Comparison of ENCODE assay signal across 17 mouse cellular contexts in the genomic region with DNA sequence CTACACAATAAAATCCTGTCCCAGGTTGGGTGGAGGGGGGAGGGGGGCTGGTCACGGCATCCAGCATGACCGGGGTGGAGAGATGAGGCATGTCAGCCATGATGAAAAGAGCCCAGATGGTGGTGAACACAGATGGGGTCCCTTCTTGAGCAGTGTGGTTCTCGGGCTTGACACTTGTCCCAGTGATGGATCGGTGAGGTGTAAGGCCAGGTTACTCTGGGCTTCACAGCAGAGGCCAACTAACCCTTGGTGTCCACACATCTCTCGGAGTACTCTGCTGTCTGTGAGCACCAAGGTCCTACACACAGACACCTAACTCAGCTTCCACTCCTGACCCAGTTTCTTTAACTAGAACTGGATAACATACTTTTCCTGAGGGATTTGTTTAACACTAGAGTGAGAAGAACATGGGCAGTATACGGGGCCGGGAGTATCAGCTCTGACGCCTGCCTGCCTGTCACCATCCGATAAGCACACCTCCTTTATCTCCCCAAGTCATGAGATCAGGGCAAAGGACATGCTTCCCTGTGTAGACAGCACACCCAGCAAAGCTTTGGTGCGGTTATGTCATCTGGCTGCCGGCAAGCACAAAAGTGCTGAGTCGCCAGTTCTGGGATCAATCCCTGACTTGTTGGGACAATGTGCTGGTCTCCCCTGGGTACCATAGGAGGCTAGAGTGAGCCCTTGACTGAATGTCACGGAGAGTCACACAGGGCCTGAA.
A peak's percentile ranks its signal among the peaks of the same experiment; 100 is the strongest.
DNase-seq lines count a peak whose midpoint lies in the region.
"Had no signal": no experiment of that assay in that cellular context is flagged by ENCODE, and none has a peak within 500 bp of the region (broad histone marks: within the 10 kb centered on the region; RNA-seq: fewer than 3 reads in every experiment).

No protein-coding gene starts in this region.

- peaks cover 28% of the 10 kb centered on the region for H3K4me1 ChIP-seq in heart, embryonic 10.5 days
- H3K4me1 ChIP-seq in brown adipose tissue, adult 24 weeks (ENCODE audit: control insufficient read depth, insufficient read depth, insufficient read length, low read length), result peaks cover 16% of the 10 kb centered on the region

- no peaks in the 10 kb centered on the region for H3K27me3 ChIP-seq in heart, embryonic 10.5 days (ENCODE audit: insufficient read depth, poor library complexity, severe bottlenecking)
- H3K27me3 ChIP-seq: limb, embryonic 12.5 days had no signal

- no peak for DNase-seq in heart, embryonic 10.5 days (ENCODE audit: low spot score)
- no peak for DNase-seq in heart, postnatal 14 days
- DNase-seq in liver, result peak; percentile 90
- DNase-seq in spleen, postnatal 10 days (ENCODE audit: low spot score in 2 of 2), result peak; percentile 38 to 62
- DNase-seq in urinary bladder, postnatal 14 days (ENCODE audit: low spot score), result no peak
- DNase-seq in urinary bladder, adult 18-20 months (ENCODE audit: low spot score in 2 of 2), result no peak
- DNase-seq in adrenal gland, postnatal 14 days, result no peak
- DNase-seq: cerebellum, adult 9-10 months; gastrocnemius, postnatal 14 days; heart, postnatal 36 days; kidney, adult 9 months; right cerebral cortex, postnatal 4 days; thymus, postnatal 14 days had no signal

- 0 out of 2 replicates have a peak, but pooled peaks cover 2% of the 10 kb centered on the region for H3K36me3 ChIP-seq in heart, embryonic 10.5 days

- H3K9me3 ChIP-seq in heart, embryonic 10.5 days, result no peaks in the 10 kb centered on the region
- H3K9me3 ChIP-seq: embryonic facial prominence, embryonic 10.5 days; limb, embryonic 12.5 days had no signal

- no peak overlapping the region for H3K4me3 ChIP-seq in heart, embryonic 10.5 days
- H3K4me3 ChIP-seq in brown adipose tissue, adult 24 weeks (ENCODE audit: insufficient read depth, low read depth, low read length), result no peak overlapping the region
- H3K4me3 ChIP-seq: embryonic facial prominence, embryonic 10.5 days; limb, embryonic 12.5 days; myocyte had no signal

- intact Hi-C loops in heart, postnatal 14 days (cut with DNase I), result no loop called here

- whole genome bisulfite sequencing in heart, embryonic 10.5 days, result 46% methylated on average over 13 of the region's 13 CpGs

- H3K27ac ChIP-seq in heart, embryonic 10.5 days, result peak overlapping the region; percentile 62
- H3K27ac ChIP-seq in brown adipose tissue, adult 24 weeks (replicated peaks; ENCODE audit: low read depth, low read length), result peak overlapping the region; percentile 37
- H3K27ac ChIP-seq: embryonic facial prominence, embryonic 10.5 days; limb, embryonic 12.5 days had no signal

Comparison
In these comparisons a context has a peak if more than half of its experiments do, and no peak if none do; other contexts are left out.
1. DNase-seq: peak in liver (single experiment) and spleen, postnatal 10 days (2 of 2); none in heart, embryonic 10.5 days (single experiment), heart, postnatal 14 days (0 of 2), urinary bladder, postnatal 14 days (single experiment), urinary bladder, adult 18-20 months (0 of 2) and adrenal gland, postnatal 14 days (single experiment).